In genomic region chr1:18105866-18106529, GRCm38 (mm10) we compare ENCODE assay signal across 10 mouse cellular contexts. TPM values are rescaled to one million over a fixed set of nuclear protein-coding genes. Genes with fewer than 3 reads are reported as not detected.
DNase-seq lines count a peak whose midpoint lies in the region; ATAC-seq lines count a peak whose summit lies in the region.
"Had no signal": no experiment of that assay in that cellular context is flagged by ENCODE, and none has a peak within 500 bp of the region (broad histone marks: within the 10 kb centered on the region; RNA-seq: fewer than 3 reads in every experiment).

No protein-coding gene starts in this region.

- H3K9me3 ChIP-seq in midbrain, embryonic 11.5 days (ENCODE audit: control insufficient read depth, low read length): no peaks in the 10 kb centered on the region
- H3K9me3 ChIP-seq in midbrain, embryonic 10.5 days (replicated peaks): no peaks in the 10 kb centered on the region
- H3K9me3 ChIP-seq in hindbrain, embryonic 14.5 days (ENCODE audit: control insufficient read depth, low read length): no peaks in the 10 kb centered on the region
- H3K9me3 ChIP-seq: liver, embryonic 13.5 days had no signal

- no peak overlapping the region for H3K9ac ChIP-seq in midbrain, embryonic 11.5 days (ENCODE audit: low read length)
- no peak overlapping the region for H3K9ac ChIP-seq in hindbrain, embryonic 14.5 days
- H3K9ac ChIP-seq: liver, embryonic 13.5 days had no signal

- 0 out of 2 replicates have a peak, but pooled peaks cover 2% of the 10 kb centered on the region for H3K4me1 ChIP-seq in midbrain, embryonic 11.5 days (ENCODE audit: control insufficient read depth, insufficient read depth, low read length)
- peaks cover 10% of the 10 kb centered on the region; the same call in 1 of the 2 replicates for H3K4me1 ChIP-seq in midbrain, embryonic 10.5 days
- H3K4me1 ChIP-seq in hindbrain, embryonic 14.5 days (replicated peaks; ENCODE audit: control insufficient read depth, insufficient read depth, low read length): no peaks in the 10 kb centered on the region
- H3K4me1 ChIP-seq: liver, embryonic 13.5 days had no signal

- intact Hi-C loops in heart, postnatal 36 days (cut with DNase I): loop anchor here (2.0 kb wide), 2 partner anchors 127 to 941 kb away; no protein-coding TSS in a partner anchor

- DNase-seq in cerebellum, adult 9-10 months: peak; percentile 18
- DNase-seq in cerebellum, adult 9-11 months: no peak
- DNase-seq in midbrain, embryonic 11.5 days (ENCODE audit: low spot score, missing footprints): peak; percentile 91
- DNase-seq in midbrain, embryonic 10.5 days (ENCODE audit: low spot score): no peak
- peak; percentile 79 for DNase-seq in hindbrain, embryonic 14.5 days (ENCODE audit: low spot score)
- peak; percentile 76 for DNase-seq in retina, embryonic 14.5 days (ENCODE audit: low spot score)
- no peak for DNase-seq in heart, postnatal 36 days
- no peak for DNase-seq in heart, postnatal 4 days
- DNase-seq: liver, embryonic 13.5 days had no signal

- no peak overlapping the region for H3K4me3 ChIP-seq in midbrain, embryonic 11.5 days (ENCODE audit: low read depth, low read length)
- H3K4me3 ChIP-seq in midbrain, embryonic 10.5 days: no peak overlapping the region
- H3K4me3 ChIP-seq in hindbrain, embryonic 14.5 days (replicated peaks; ENCODE audit: low read length): no peak overlapping the region
- H3K4me3 ChIP-seq: erythroblast, embryonic 14.5 days; liver, embryonic 13.5 days had no signal

- H3K4me2 ChIP-seq in midbrain, embryonic 11.5 days: no peak overlapping the region
- H3K4me2 ChIP-seq in hindbrain, embryonic 14.5 days (replicated peaks): no peak overlapping the region
- H3K4me2 ChIP-seq: liver, embryonic 13.5 days had no signal

- H3K27me3 ChIP-seq in midbrain, embryonic 11.5 days (ENCODE audit: control insufficient read depth, insufficient read depth, low read length): no peaks in the 10 kb centered on the region
- H3K27me3 ChIP-seq in midbrain, embryonic 10.5 days (ENCODE audit: low read depth, poor library complexity, severe bottlenecking): peaks cover 3% of the 10 kb centered on the region; the same call in 1 of the 2 replicates
- H3K27me3 ChIP-seq in hindbrain, embryonic 14.5 days (ENCODE audit: control insufficient read depth, insufficient read depth, low read length): no peaks in the 10 kb centered on the region
- H3K27me3 ChIP-seq: liver, embryonic 13.5 days had no signal

- 45% methylated on average over 5 of the region's 5 CpGs for WGBS in midbrain, embryonic 11.5 days
- 50% methylated on average over 5 of the region's 5 CpGs for WGBS in midbrain, embryonic 10.5 days
- 41% methylated on average over 5 of the region's 5 CpGs for WGBS in hindbrain, embryonic 14.5 days

- H3K27ac ChIP-seq in midbrain, embryonic 11.5 days (ENCODE audit: low read depth, low read length): no peak overlapping the region
- no peak overlapping the region for H3K27ac ChIP-seq in midbrain, embryonic 10.5 days (replicated peaks)
- H3K27ac ChIP-seq in hindbrain, embryonic 14.5 days: no peak overlapping the region
- H3K27ac ChIP-seq: liver, embryonic 13.5 days had no signal

- H3K36me3 ChIP-seq in midbrain, embryonic 11.5 days (ENCODE audit: control insufficient read depth, insufficient read depth, low read length): no peaks in the 10 kb centered on the region
- no peaks in the 10 kb centered on the region for H3K36me3 ChIP-seq in midbrain, embryonic 10.5 days
- no peaks in the 10 kb centered on the region for H3K36me3 ChIP-seq in hindbrain, embryonic 14.5 days (replicated peaks; ENCODE audit: control insufficient read depth, insufficient read depth)
- H3K36me3 ChIP-seq: liver, embryonic 13.5 days had no signal

- ATAC-seq in midbrain, embryonic 11.5 days (ENCODE audit: low FRiP score): peak; percentile 49
- ATAC-seq in hindbrain, embryonic 14.5 days (ENCODE audit: low FRiP score): peak; percentile 66; the same call in 1 of the 2 replicates

RNA-seq across cellular contexts. Expression of gene Crisp4, which starts 39.7 kb away (rescaled TPM):
- polyA plus RNA-seq in midbrain, embryonic 11.5 days (2014; fragmentation: Nextera tagmentation; extraction: Ambion mirVana): not detected in 2 replicates
- not detected in 2 replicates for polyA plus RNA-seq in midbrain, embryonic 10.5 days (2016; fragmentation: Nextera tagmentation; extraction: Ambion mirVana)
- polyA plus RNA-seq in hindbrain, embryonic 14.5 days (2014; fragmentation: Nextera tagmentation; extraction: Ambion mirVana): not detected in 2 replicates
- not detected for total RNA-seq in heart, postnatal 36 days (2021)
- total RNA-seq in heart, postnatal 4 days (2021): not detected
- polyA plus RNA-seq: liver, embryonic 13.5 days had no signal

Comparison
In these comparisons a context has a peak if more than half of its experiments do, and no peak if none do; other contexts are left out.
1. DNase-seq: peak in cerebellum, adult 9-10 months (single experiment), midbrain, embryonic 11.5 days (single experiment), hindbrain, embryonic 14.5 days (single experiment) and retina, embryonic 14.5 days (single experiment); none in cerebellum, adult 9-11 months (single experiment), midbrain, embryonic 10.5 days (single experiment), heart, postnatal 36 days (0 of 2) and heart, postnatal 4 days (single experiment).